Mouse (Mus musculus) midbrain, embryonic 15.5 days (tissue): Measurements from ENCODE around the gene Zfp27. TPM values are rescaled to one million over a fixed set of nuclear protein-coding genes. Genes with fewer than 3 reads are reported as not detected.
A peak's percentile ranks its signal among the peaks of the same experiment; 100 is the strongest.

ENCODE experiments used
- ATAC-seq: fragments of 200-750 bp; cut with Nextera tagmentation; replicated peaks from 2 replicates; pipeline ENCODE4 v1.8.0; 2017; ENCODE audit warnings: moderate TSS enrichment
- H3K27ac ChIP-seq: fragments of 300-500 bp; sonication (generic); 2 replicates; pipeline ENCODE4 v1.5.1; 2015; ENCODE audit warnings: mild to moderate bottlenecking, inconsistent platforms
- H3K27me3 ChIP-seq: fragments of 300-500 bp; sonication (generic); replicated peaks from 2 replicates; pipeline ENCODE4 v1.6.1; 2015; ENCODE audit warnings: inconsistent platforms
- H3K36me3 ChIP-seq: fragments of 300-500 bp; sonication (generic); replicated peaks from 2 replicates; pipeline ENCODE4 v1.6.1; 2015; ENCODE audit warnings: inconsistent platforms
- H3K4me1 ChIP-seq: fragments of 300-500 bp; sonication (generic); 2 replicates; pipeline ENCODE4 v1.6.1; 2015; ENCODE audit warnings: inconsistent platforms
- H3K4me2 ChIP-seq: fragments of 300-500 bp; sonication (generic); 2 replicates; pipeline ENCODE4 v1.6.1; 2015; ENCODE audit warnings: inconsistent platforms, mild to moderate bottlenecking, moderate library complexity
- H3K4me3 ChIP-seq: fragments of 300-500 bp; sonication (generic); 2 replicates; pipeline ENCODE4 v1.5.1; 2015; ENCODE audit warnings: mild to moderate bottlenecking, inconsistent platforms
- H3K9ac ChIP-seq: fragments of 300-500 bp; sonication (generic); 2 replicates; pipeline ENCODE4 v1.6.1; 2015; ENCODE audit warnings: mild to moderate bottlenecking, inconsistent platforms
- H3K9me3 ChIP-seq: fragments of 300-500 bp; sonication (generic); 2 replicates; pipeline ENCODE4 v1.6.1; 2016; ENCODE audit warnings: inconsistent platforms
- WGBS: fragments of 180-500 bp; shearing (Covaris S2); methylation state at CpG from one replicate; pipeline ENCODE4 v1.1.7; 2015; ENCODE audit warnings: mixed read lengths; 5-methylcytosine and 5-hydroxymethylcytosine counted together
- polyA plus RNA-seq: library from polyadenylated mRNA; unstranded; fragments of >200 nt; fragmentation: Nextera tagmentation; extraction: Ambion mirVana; gene quantifications from 2 replicates; pipeline ENCODE4 v1.2.1, GENCODE M21; 2015

Gene Zfp27
- polyA plus RNA-seq, 1 experiment from 2014 or later, result 16.0 TPM

DNA sequence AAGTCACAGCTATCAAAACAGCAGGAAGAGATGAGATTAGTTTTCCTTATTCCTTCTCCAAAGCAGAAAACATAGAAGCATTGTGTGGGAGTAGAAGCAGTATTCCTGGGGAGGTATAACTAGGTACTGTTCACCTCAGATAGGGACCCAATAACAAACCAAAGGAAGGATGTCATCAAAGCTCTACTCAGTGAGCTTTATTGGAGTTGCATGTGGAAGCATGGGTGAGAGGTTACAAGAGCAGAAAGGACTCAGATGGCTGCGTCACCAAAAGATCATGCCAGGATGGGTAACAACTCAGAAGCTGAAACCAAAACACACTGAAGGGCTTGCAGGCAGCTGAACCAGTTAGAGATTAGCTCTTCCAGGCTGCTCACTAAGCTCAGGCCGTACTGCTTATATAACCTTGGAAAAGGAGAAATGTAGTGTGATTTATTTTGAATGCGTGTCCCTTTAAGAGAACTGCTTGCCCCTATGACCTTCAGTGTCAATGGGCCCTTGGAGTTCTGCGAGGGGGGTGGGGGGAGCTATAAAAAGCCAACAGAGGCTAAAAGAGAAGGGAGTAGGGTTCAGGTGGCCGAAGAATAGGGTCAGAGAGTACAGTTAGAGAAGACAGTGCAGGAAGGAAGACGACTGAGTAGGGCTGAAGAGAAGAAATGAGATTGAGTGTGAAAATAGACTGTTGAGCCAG lies 11.1 kb upstream of the Zfp27 start:
- Histone ChIP-seq H3K4me3 (no peak overlapping the region), H3K36me3 (peaks cover 33% of the 10 kb centered on the region), H3K9ac (no peak overlapping the region), H3K4me2 (no peak overlapping the region), H3K27me3 (no peaks in the 10 kb centered on the region), H3K9me3 (no peaks in the 10 kb centered on the region), H3K4me1 (no peaks in the 10 kb centered on the region), H3K27ac (no peak overlapping the region)
- 66% methylated on average over 6 of the region's 6 CpGs for WGBS
- ATAC-seq, result no peak

DNA sequence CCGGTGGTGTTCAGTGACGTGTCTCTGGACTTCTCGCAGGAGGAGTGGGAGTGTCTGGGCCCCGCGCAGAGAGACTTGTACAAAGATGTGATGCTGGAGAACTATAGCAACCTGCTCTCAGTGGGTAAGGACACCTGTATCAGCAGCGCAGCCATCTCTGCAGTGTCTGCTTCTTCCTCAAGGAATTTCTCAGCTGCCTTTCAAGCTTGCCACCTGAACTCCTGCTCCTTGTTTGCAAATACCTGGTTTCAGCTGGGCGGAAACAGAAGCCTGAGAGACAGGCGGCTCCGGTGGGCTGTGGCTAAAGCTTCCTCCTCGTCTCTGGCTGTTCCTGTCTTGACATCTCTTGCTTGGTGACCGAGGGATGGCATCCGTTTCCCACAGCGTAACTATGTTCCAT lies 5.8 kb upstream of the Zfp27 start:
- H3K4me2 ChIP-seq, result no peak overlapping the region
- peaks cover 19% of the 10 kb centered on the region for H3K4me1 ChIP-seq
- peaks cover 36% of the 10 kb centered on the region for H3K36me3 ChIP-seq
- H3K9ac ChIP-seq, result no peak overlapping the region
- H3K27me3 ChIP-seq, result no peaks in the 10 kb centered on the region
- no peaks in the 10 kb centered on the region for H3K9me3 ChIP-seq
- WGBS, result 95% methylated on average over 13 of the region's 13 CpGs
- no peak overlapping the region for H3K4me3 ChIP-seq
- no peak for ATAC-seq
- no peak overlapping the region for H3K27ac ChIP-seq

DNA sequence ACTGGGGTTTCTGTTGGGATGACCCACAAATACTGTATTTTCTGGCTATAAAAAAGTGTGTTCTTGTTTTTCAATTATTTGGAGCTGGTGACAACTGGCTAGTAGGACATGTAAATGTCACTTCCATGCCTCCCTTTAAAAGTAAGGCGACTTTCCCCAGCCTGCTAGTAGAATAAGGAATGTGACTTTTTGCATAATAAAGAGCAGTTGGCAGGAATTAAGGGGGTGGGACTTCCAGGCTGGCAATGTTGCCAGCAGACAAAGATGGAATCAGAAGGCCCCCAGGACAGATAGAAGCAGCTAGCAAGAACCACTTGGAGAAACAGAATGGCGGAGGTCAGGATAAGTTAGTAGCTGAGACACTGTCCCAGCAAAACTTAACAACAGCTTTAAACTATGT lies 3.9 kb upstream of the Zfp27 start:
- Histone ChIP-seq H3K4me3 (no peak overlapping the region; the same call in 1 of the 2 replicates), H3K4me2 (peak overlapping the region; percentile 55; the same call in 1 of the 2 replicates), H3K27ac (no peak overlapping the region), H3K9me3 (no peaks in the 10 kb centered on the region), H3K4me1 (peaks cover 25% of the 10 kb centered on the region), H3K27me3 (no peaks in the 10 kb centered on the region), H3K36me3 (peaks cover 24% of the 10 kb centered on the region), H3K9ac (no peak overlapping the region)
- ATAC-seq, result no peak
- WGBS, result 53% methylated on average over 2 of the region's 2 CpGs

DNA sequence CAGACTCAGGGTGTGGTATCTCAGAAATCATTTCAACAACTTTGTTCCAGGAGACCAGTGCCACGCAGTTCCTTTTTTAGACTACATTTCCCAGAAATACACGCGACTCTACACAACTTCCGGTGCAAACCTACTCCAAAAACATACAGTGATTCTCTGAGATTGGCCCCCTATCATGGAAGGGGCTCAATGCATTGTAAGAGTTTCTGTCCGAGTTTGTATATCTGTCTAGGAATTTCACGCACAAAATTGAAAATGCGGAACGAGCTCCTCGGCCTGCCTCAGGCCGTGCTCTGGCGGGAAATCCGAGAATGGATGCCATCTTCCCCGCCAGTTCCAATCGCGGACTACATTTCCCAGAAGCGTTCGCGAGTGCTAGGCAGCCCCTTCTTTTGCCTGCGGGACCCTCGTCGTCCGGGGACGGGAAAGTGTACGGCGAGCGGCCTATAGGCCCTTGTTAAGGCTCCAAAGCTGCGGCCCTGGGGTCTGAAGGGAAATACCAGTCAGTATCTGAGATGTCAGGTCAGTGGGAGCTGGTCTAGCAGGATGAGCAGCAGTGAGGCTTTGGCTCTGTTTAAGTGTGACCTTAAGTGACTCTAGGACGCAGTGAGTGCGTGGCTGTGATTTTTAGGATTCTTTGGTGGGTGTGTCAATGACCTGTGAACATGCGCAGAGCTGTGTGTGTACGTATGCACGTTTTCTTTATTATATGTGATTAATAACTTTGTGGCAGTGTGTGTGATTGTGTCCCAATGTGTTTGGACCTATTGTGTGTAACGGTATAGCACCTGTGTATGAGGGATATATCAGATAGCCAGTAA lies 2.0 kb upstream of the Zfp27 start, which contains the start of gene Zfp383:
Gene Zfp383 (plus strand): TSS at position 94 of the 821 bp plus-strand sequence.
- peak; percentile 85 for ATAC-seq
- Histone ChIP-seq H3K4me1 (peaks cover 32% of the 10 kb centered on the region), H3K27ac (peak within 1 kb of the TSS; percentile 96), H3K9me3 (no peaks in the 10 kb centered on the region), H3K27me3 (no peaks in the 10 kb centered on the region), H3K4me2 (peak within 1 kb of the TSS; percentile 55), H3K4me3 (peak within 1 kb of the TSS; percentile 59), H3K9ac (peak within 1 kb of the TSS; percentile 61), H3K36me3 (peaks cover 6% of the 10 kb centered on the region)
- under 1% methylated on average over 33 of the region's 33 CpGs for WGBS

DNA sequence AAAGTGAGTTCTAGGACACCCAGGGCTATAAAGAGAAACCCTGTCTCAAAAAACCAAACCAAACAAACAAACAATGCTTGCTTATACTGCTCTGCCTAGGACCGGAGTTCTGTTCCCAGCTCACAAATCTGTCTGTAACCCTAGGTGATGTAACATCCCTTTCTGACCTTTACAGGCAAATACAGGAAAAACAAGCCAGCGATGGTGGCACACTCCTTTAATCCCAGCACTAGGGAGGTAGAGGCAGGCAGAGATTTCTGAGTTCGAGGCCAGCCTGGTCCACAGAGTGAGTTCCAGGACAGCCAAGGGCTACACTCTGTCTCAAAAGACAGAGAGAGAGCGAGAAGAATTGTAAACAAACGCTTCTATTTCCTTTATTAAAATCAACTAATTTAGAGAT lies 834 bp upstream of the Zfp27 start:
- no peak for ATAC-seq
- Histone ChIP-seq H3K36me3 (peaks cover 3% of the 10 kb centered on the region), H3K4me1 (peaks cover 32% of the 10 kb centered on the region), H3K9ac (no peak overlapping the region), H3K4me3 (peak overlapping the region; percentile 49; the same call in 1 of the 2 replicates), H3K9me3 (no peaks in the 10 kb centered on the region), H3K27ac (peak overlapping the region; percentile 96), H3K4me2 (peak overlapping the region; percentile 52), H3K27me3 (no peaks in the 10 kb centered on the region)
- 91% methylated on average over 5 of the region's 5 CpGs for WGBS

DNA sequence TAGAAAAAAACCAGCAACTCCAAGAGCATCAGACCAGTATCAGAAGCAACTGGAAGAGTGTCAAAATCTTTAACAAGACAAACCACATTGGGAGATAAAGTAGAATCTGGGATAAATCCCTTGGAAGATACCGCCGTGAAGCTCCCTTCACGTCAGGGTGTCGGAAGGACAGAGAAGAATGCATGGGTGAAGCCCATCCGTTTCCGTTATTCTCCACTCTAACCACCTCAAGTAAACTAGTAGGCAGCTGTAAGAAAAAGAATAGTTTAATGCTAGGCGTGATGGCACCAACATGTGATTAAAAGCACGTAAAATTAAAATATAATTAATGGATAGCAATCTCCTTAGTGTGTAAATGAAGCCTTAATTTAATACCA lies 298 bp upstream of the Zfp27 start:
- Histone ChIP-seq H3K27ac (peak overlapping the region; percentile 96), H3K9ac (peak overlapping the region; percentile 57), H3K4me2 (peak overlapping the region; percentile 52), H3K36me3 (peaks cover 3% of the 10 kb centered on the region; the same call in 1 of the 2 replicates), H3K4me3 (peak overlapping the region; percentile 49), H3K27me3 (no peaks in the 10 kb centered on the region), H3K9me3 (no peaks in the 10 kb centered on the region), H3K4me1 (peaks cover 32% of the 10 kb centered on the region)
- no peak for ATAC-seq
- 15% methylated on average over 8 of the region's 8 CpGs for WGBS

DNA sequence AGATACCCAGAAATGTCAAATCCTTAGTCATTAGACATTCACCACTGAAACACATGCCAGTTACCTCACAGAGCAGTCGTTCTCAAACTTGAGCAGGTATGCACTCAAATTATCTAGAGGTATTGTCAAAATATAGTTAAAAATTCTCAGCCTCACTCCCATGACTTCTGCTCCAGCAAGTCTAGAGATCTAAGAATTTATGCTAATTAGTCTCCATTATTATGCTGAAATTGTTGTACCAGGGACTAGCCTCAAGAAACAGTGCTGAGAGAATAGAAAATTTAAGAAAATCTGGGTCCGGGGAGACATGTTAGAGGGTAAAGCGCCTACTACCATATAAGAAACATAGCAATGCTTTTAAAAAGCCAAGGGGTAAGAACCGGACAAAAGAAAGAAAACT lies 2.3 kb downstream of the Zfp27 start:
- H3K4me3 ChIP-seq, result no peak overlapping the region
- ATAC-seq, result no peak
- H3K36me3 ChIP-seq, result peaks cover 27% of the 10 kb centered on the region
- 94% methylated on average over 4 of the region's 4 CpGs for WGBS
- no peak overlapping the region for H3K27ac ChIP-seq
- H3K9me3 ChIP-seq, result no peaks in the 10 kb centered on the region
- H3K4me2 ChIP-seq, result no peak overlapping the region
- no peak overlapping the region for H3K9ac ChIP-seq
- no peaks in the 10 kb centered on the region for H3K27me3 ChIP-seq
- H3K4me1 ChIP-seq, result peaks cover 18% of the 10 kb centered on the region

DNA sequence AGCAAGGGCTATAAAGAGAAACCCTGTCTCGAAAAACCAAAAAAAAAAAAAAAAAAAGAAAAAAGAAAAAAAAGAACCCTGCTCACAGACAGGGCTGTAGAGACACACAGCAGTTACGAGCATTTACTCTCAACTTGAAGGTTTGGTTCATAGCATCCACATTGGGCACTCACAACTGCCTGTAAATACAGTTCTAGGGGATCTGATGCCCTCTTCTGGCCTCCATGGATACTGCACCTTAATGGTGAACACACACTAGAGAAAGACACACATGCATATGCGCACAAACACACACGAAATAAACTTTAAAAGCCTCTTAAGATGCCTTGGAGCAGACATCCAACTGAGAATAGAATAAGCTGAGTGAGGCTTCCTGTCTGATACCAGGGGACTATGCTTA lies 8.0 kb downstream of the Zfp27 start:
- no peak overlapping the region for H3K27ac ChIP-seq
- H3K4me2 ChIP-seq, result no peak overlapping the region
- WGBS, result 88% methylated on average over 4 of the region's 4 CpGs
- no peak for ATAC-seq
- peaks cover 80% of the 10 kb centered on the region for H3K36me3 ChIP-seq
- no peaks in the 10 kb centered on the region for H3K27me3 ChIP-seq
- H3K9ac ChIP-seq, result no peak overlapping the region
- H3K4me3 ChIP-seq, result no peak overlapping the region
- H3K9me3 ChIP-seq, result peaks cover 23% of the 10 kb centered on the region
- no peaks in the 10 kb centered on the region for H3K4me1 ChIP-seq

DNA sequence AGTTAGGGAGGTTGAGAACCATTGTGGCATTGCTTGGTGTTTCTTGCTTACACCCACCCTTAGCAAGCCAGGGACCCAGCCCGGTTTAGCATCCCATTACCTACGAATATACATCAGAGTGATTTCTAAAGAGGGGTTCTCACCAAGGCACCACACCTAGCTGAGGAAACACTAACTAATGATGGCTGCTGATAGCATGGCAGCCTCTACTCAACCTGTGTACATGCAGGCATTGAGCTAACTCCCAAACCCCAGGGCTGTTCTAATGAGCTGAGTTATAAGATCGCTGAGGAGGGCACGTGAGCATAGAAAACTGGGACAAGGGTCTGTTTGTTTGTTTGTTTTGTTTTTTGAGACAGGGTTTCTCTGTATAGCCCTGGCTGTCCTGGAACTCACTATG lies 13.6 kb downstream of the Zfp27 start:
- no peak overlapping the region for H3K4me2 ChIP-seq
- H3K4me1 ChIP-seq, result no peaks in the 10 kb centered on the region
- 97% methylated on average over 4 of the region's 4 CpGs for WGBS
- H3K4me3 ChIP-seq, result no peak overlapping the region
- H3K27ac ChIP-seq, result no peak overlapping the region
- peaks cover 31% of the 10 kb centered on the region for H3K9me3 ChIP-seq
- no peaks in the 10 kb centered on the region for H3K27me3 ChIP-seq
- no peak for ATAC-seq
- H3K36me3 ChIP-seq, result peaks cover 72% of the 10 kb centered on the region
- no peak overlapping the region for H3K9ac ChIP-seq

DNA sequence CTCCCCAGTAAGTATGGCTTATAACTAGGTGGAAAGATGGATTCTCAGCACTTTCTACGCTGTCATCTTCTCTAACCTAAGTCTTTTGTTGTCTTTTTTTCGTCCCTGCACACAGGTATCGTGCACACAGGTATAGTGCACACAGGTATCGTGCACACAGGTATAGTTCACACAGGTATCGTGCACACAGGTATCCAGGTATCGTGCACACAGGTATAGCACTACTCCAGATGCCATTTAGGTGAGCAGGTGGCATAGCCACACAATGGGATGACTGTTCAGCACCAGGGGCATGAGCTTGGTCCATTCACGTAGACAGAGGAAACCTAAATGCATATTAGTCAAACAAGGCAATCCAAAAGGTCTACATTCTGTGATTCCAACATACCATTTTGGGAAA lies 15.9 kb downstream of the Zfp27 start:
- H3K9me3 ChIP-seq, result peaks cover 32% of the 10 kb centered on the region
- H3K4me1 ChIP-seq, result no peaks in the 10 kb centered on the region
- 98% methylated on average over 7 of the region's 7 CpGs for WGBS
- H3K36me3 ChIP-seq, result peaks cover 52% of the 10 kb centered on the region
- H3K4me2 ChIP-seq, result no peak overlapping the region
- H3K27me3 ChIP-seq, result no peaks in the 10 kb centered on the region
- ATAC-seq, result no peak
- no peak overlapping the region for H3K27ac ChIP-seq
- H3K4me3 ChIP-seq, result no peak overlapping the region
- H3K9ac ChIP-seq, result no peak overlapping the region

DNA sequence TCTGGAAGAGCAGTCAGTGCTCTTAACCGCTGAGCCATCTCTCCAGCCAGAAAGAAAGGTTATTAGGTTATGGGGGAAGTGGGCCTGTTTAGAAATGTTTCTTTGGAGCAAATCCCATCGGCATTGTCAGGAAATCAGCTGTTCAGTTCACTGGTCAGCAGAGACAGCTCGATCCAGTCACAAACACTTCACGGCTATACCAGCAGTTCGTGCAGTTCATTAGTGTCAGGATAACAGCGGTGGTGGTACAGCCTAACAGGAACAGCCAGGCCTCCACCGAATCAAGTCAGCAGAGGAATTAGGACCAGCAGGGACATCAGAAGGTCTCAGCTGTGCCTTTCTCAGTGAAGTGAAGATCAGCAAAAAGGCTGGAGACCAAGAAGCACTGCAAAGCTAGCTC lies 25.5 kb downstream of the Zfp27 start:
- H3K9ac ChIP-seq, result no peak overlapping the region
- H3K9me3 ChIP-seq, result peaks cover 2% of the 10 kb centered on the region; the same call in 1 of the 2 replicates
- WGBS, result 89% methylated on average over 7 of the region's 7 CpGs
- H3K4me3 ChIP-seq, result no peak overlapping the region
- no peaks in the 10 kb centered on the region for H3K27me3 ChIP-seq
- no peak overlapping the region for H3K27ac ChIP-seq
- H3K4me2 ChIP-seq, result no peak overlapping the region
- no peaks in the 10 kb centered on the region for H3K4me1 ChIP-seq
- peaks cover 20% of the 10 kb centered on the region for H3K36me3 ChIP-seq
- ATAC-seq, result no peak

DNA sequence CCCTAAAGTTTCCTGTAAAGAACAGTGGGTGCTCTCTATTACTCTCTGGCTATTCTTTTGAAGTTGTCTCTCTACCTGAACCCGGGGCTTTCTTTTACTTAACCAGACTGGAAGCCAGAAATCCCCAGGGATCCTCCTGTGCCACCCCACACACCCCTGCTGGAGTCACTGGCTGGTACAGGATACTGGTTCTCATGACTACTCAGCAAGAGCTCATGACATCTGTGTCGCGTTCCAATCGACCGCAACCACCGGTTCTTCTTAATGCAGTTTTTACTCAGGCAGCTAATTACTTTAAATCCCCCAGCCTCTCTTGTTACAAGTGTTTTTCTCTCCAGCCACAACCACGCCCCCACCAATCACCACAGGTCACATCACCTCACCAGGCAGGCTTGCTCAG lies 26.3 kb downstream of the Zfp27 start:
- Histone ChIP-seq H3K9ac (no peak overlapping the region), H3K27ac (no peak overlapping the region), H3K4me1 (no peaks in the 10 kb centered on the region), H3K4me3 (no peak overlapping the region), H3K9me3 (peaks cover 10% of the 10 kb centered on the region), H3K36me3 (peaks cover 28% of the 10 kb centered on the region), H3K27me3 (no peaks in the 10 kb centered on the region), H3K4me2 (no peak overlapping the region)
- WGBS, result 80% methylated on average over 7 of the region's 7 CpGs
- ATAC-seq, result no peak
